Mouse (Mus musculus) embryo, embryonic 11 days (tissue): ENCODE measurements around the gene Ecpas.

ENCODE experiments used
- DNase-seq: peaks from one replicate; pipeline ENCODE4 v3.0.0-alpha.2; 2015

Gene Ecpas

DNA sequence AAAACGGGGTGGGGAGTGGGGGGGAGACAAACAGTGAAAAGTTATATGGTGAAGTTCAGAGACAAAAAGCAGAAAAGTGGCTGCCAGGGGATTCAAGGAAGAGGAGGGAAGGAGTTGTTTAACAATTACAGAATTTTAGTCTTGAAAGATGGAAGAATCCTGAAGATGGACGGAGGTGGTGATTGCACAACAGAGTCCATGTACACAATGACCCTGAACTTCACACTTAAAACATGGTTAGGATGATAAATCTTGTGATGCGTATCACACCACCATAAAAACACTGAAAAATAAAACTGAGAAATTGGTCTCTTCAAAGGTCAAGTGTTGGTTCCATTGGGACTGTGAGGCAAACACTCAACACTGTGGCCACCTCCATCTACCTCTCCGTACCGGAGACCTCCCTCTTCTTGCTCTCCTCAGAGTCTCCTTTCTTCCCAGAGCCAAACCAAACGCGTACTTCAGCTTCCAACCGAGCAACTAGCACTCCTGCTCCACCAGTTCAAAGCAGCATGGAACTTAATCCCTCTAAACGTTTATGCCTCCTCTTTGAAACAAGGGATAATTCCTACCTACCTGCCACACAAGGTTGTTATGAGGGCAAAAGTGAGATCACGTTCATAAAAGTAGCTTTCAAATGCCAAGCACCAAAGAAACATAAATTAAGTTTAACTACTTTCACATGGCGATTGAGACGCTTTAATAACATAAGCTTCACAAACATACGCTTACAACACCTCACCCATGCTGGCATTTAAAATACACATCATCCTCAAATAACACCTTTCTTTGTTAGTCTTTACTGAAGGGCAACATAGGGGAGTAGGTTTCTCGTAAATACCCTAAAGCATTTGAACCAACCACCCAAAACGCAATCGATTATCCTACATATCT, 2.1 kb downstream of the Ecpas start:
- DNase-seq = no peak

DNA sequence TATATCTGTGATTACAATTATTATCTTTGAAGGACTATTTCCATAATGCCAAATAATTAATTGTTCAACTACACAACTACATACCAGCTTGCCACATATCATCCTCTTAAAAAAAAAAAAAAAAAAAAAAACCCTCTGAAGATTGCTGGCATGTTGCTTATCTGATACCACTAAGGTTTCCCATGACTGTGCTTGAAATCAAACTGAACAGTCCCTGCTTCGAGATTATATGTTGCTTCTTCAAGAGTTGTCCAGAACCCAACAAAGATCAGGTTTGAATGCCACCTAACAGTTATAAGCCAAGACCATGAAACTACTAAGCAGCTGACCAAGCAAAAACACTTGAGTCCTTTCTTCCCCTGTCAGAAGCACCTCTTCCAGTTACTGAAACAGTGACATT, 5.1 kb downstream of the Ecpas start:
- DNase-seq = no peak

DNA sequence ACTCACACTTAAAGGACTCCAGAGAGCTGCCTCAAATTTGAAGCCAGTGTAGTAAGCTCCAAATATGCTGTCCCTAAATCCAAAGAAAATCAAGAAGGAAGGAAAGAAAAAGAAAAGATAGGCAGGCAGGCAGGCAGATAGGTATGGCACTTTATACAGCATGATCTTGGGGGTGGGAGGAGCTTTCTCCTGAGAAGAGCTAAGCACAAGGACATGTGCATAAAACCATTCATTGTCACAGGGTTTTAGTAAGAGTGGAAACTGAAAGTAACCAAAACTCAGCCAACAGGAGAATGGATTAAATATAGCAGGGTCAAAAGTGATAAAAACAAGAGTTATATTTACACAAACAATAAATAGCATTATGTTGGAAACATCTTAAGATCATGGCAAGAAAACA, 14.2 kb downstream of the Ecpas start:
- no peak for DNase-seq

DNA sequence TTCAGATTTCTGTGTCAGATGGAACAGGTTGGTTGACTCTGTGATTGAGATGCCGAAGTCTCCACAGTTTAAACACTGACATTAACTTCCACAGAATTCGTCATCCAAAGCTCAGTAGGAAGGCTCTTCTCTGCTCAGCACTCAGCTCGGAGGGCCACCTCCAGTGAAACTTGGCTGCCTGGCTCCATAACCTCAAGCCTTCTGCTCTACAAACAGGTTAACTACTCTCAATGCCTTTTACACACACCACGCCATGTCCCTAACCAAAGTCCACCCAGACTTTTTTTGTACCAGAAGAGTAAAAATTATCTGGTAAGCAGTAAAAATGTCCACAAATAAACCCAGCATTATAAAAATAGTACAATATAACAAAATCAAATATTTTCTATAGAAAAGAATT, 15.1 kb downstream of the Ecpas start:
- no peak for DNase-seq

DNA sequence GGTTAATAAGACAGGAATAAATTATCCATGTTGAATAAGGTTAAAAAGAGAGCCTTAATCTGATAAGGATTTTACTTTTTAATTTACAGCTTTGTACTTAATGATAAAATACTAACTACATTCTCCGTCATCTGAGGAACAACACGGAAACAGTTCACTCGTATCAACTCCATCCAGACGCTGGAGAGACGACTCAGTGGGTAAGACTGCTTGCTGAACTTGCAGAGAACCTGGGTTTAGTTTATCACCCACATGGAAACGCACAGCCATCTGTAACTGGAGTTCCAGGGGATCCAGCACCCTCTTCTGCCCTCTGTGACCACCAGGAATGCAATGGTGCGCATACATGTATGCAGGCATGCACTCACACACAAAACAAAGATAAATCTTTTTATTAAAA, 18.1 kb downstream of the Ecpas start:
- DNase-seq = no peak

DNA sequence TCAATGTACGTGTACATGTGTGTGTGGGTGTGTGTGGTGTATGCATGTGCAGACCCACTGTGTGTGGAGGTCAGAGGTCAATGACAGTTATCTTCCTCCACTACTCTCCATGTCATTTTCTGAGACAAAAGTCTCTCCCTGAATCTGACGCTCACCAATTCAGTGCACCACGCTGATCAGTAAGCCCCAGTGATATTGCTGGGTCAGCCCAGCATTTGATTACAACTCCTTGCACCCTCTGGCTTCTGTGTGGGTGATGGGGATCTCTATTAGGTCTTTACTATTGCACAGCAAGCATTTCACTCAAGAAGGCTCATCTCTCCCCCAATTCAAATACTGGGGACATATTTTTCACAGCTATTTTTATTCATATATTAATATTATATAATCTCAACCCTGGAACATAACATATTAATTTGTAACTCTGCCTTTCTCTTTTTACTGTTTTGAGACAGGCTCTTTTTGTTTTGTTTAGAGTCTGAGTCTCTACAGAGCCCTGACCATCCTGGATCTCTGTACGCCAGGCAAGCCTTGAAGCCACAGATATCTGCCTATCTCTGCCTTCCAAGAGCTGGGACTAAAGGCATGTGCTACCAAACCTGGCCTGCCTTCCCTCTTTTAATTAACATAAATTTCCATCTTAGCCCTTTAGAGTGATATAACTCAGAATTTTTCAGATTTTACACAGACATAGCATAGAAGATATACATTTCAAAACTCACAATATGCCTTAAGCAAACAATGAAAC, 22.3 kb downstream of the Ecpas start:
- DNase-seq = no peak

DNA sequence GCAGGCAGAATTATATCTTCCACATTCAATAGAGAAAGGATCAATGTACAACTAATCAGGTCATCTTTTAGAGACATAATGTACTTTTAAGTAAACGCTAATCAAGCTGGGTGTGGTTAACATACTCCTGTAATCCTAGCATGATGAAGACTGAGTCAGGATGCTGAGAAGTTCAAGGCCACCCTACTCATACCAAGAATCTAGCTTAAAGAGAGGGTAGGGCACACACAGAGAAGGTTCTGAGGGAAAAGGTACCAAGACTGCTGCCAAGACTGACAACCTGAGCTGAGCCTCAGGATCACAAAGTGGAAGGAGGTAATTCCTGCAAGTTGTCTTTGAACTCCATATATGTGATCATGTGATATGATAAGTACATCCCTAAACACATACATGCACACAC, 24.0 kb downstream of the Ecpas start:
- DNase-seq = no peak

DNA sequence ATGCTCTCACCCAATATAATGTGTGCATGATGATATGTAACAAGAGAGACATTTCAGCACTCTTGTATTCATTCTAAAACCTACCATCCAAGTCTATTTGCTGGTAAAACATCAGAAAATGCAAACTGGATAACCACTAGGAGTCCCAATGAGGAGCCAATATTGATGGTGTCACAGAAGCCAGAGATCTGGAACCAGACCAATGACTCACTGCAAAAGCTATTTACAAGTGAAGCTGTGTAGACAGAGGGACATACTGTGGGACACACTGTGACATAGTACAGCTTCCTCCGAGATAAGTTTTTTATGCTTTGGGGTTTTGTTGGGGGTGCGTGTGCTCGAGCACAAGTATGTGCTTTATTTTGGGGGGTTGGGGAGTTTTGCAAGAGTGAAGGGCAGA, 24.9 kb downstream of the Ecpas start:
- DNase-seq = no peak

DNA sequence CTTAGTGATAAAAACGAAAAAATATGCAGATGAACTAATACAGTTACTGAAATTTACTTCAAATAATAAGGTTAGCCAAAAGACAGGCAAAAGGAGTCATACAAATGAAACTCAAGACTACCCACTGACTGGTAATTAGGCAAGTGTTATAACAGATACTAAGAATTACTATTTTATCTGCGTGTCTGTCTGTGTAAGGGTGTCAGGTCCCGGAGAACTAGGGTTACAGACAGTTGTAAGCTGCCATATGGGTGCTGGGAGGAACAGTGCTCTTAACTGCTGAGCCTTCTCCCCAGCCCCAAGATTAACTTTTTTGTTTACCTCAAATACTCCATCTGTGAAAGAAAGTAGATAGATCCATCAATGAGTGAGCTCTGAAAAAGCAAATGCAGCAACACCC, 25.8 kb downstream of the Ecpas start:
- no peak for DNase-seq

DNA sequence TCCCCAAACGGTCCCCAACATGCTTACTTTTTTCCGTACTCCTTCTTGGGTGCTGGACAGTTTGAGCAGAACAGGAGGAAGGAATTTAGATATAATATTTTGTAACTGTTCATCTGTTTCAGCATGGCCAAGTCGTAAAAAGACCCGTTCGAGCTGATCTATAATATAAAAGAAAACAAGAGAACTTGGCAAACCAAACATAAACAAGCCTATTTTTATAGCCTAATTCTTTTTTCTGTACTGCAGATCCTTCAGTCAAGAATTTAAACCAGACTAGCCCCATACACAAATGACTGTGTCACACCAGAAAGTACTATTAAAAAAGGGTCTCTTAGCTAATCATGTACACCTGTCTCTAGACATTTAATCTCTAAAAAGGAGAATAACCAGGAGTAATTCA, 27.2 kb downstream of the Ecpas start:
- no peak for DNase-seq

DNA sequence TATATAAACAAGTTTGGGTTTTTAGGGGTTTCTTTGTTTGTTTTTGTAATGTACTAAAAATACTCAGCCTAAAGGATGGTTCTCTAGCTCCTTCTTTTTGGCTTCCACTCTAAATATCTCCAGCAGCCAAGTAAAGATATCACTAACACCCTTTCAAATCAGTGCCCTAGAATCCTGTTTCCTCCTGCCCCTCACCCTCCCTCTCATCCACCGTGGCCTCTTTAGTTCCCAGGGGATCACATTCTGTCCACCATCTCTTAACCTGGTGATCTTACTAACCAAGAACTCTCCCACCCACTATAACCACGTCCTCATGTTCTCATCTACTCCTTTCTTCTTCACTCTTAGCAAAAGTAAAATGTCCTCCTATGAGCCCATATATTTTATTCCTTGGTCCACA, 28.7 kb downstream of the Ecpas start:
- no peak for DNase-seq

DNA sequence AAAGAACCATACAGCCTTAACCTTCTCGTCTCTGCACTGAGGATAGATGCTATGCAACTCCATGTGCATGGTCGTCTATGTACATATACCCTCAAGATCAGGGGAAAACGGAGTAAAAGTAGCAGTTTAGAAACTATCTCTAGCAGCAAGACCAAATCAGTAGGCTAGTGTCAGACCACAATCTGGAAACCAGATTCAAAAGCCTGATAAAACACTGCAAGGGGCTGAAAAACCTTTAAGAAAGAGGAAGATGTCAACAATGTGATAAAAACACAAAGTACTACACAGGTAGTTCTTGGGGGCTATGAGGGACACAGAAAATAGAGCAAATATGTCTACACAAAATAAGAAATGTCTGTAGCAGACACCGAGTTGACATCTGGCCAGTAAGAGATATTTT, 38.2 kb downstream of the Ecpas start:
- no peak for DNase-seq

DNA sequence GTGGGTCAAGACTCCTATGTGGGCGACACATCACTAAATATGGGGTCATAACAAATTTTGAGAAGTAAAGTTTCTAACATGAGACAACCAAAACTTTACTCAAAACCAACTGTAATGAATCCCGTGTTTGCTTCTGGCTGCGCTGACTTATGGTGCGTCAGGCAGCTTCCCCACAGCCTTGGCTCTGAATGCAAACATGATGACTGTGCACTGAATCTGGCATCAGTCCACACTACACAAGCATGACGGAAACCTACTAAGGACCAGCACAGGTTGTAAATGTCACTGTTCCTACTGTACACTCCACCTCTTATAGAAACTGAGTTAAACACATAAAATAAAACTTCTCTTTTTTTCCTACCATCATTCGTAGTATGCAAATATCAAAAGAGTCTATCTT, 45.3 kb downstream of the Ecpas start:
- DNase-seq = no peak

DNA sequence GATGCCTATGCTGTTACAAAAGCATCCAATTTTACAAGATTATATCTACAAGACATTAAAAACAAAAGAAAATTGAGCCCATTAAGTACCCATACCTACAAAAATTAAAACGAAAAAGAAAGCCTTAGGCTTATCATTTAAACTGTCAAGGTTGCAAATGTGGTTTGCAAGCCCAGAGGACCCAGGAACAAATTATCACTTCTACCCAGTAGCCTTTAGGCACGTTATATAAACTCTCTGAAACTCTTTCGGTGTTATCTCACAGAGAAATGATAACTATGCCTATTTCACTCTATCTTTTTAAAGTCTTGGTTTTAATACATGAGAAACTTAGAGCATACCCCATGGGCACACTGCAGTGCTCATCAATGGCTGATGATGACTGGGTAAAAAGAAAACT, 79.6 kb downstream of the Ecpas start:
- no peak for DNase-seq

DNA sequence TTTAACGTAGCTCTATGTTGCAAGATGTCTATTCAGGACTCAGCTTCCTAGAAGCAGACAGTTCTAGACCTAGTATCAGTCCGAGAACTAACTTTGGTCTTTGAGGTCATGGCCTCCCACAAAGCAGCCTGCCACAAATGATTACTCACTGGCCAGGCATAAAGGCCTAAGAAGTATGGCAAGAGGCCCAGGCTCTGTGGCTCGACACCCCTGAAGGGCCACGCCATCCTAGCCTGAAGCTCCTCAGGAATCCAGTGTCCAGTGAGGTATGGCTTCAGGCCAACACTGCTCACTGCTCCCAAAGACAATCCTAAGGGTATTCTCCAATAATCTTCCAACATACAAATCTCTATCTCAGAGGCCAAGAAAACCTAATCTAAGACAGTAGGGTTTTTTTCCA, 86.6 kb downstream of the Ecpas start:
- DNase-seq = no peak

DNA sequence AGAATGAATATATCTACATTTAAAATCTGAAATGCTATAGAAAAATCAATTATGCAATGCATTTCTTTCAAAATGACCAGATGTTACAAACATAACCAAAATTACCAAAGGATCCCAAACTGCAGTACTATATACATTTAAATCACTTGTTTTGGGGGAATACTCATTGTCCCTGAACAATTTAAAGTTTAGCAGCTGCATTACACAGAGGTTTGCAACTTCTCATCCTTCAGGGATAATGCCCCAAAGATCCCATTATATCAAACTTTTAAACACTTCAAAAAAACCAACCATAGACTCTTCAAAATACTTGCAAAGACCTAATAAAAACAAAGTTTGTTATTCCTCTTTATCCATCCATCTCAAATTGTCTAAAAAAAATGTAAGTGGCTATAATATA, 124.9 kb downstream of the Ecpas start, which contains the start of gene Olfr267:
Gene Olfr267, minus strand, starts transcription at position 101 of the 400 bp plus-strand sequence.
- no peak for DNase-seq

DNA sequence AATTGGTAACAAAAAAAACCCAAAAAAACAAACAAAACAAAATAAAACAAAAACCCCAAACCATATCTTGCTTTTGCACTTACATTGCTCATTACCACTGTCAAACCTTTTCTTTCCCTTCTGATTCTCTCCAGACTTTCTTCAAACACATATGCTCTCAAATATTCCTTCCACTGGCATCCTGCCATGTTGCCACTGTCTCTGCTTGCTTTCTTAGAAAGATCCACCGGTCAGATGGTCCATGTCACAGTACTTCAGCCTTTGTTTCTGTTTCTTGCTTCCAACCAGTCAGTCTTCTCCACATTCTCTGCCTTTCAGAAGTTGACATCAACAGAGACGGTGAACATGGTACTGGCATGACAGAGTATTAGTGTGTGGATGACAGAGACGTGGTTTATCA, 125.9 kb downstream of the Ecpas start:
- DNase-seq = no peak

DNA sequence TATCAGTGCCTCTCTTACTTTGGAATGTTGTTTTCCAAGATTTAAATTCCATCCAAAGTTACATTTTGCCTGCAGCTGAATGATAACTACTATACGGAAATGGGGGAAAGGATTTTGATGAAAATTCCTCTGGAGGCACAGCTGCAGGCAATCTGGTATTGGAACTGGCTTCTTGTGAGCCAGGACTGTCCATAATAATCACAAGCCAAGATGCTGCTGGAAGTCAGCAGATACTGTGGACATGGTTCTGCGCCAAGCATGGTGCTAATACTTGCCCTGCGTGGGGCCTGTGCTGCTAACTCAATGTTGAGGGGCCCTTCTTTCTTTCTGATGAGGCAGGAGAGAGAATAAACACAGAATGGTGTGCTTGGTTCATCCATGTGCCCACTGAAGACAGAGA, 149.1 kb downstream of the Ecpas start:
- no peak for DNase-seq

DNA sequence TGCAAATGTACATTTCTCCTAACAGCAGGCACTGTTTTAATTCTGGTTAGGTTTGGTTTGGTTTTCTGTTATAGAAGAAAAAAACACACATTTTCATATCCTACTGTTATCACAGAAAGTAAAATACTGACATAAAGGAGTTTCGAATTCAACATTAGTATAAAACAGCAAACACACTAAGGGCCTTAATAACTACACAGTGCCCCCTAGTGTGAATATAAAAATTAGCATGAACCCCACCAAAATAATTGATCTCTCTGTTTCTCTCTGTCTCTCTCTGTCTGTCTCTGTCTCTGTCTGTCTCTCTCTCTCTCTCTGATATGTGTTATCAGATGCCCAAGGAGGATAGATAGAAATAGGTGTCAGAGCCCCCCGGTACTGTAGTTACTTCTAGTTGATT, 163.0 kb downstream of the Ecpas start:
- peak; percentile 58 for DNase-seq

DNA sequence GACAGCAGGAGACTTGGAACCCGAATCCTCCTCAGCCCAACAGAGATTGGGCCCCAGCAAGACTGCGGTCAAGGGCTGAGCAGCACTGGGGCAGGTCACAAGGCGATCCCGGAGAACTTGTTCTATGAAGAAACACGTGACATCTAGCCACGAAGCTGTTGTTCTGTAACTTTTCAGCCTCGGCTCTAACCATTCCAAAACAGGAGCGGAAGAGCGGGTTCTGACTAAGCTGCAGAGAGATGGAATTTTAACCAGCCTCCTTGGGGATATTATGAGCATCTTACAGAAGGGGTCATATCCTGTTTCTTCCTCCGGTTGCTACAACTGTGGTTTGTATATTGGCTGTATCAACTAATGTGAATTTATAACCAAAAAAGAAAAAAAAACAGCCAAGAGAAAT, 163.4 kb downstream of the Ecpas start:
- peak; percentile 50 for DNase-seq
